Comparison of ENCODE assay signal across 21 mouse cellular contexts in the genomic region with DNA sequence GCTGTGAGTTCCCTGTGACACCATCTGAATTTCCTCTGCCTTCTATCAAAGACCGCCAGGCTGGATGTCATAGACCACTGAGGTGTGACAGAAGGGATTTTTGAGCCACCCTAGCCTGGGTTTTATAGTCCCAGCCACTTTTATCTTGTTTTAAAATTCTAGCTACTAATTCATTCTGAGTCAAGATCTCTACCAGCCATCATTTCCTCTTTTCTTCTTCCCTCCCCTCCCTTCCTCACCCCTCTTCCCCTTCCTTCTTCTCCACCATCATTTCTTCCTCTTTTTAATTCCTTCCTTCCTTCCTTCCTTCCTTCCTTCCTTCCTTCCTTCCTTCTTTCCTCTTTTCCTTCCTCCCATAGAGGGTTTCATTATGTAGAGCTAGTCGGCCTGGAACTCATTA. TPM values are rescaled to one million over a fixed set of nuclear protein-coding genes. Genes with fewer than 3 reads are reported as not detected.
DNase-seq lines count a peak whose midpoint lies in the region; ATAC-seq and TF ChIP-seq lines count a peak whose summit lies in the region.
"Had no signal": no experiment of that assay in that cellular context is flagged by ENCODE, and none has a peak within 500 bp of the region (broad histone marks: within the 10 kb centered on the region; RNA-seq: fewer than 3 reads in every experiment).

No protein-coding gene starts in this region.

- no peaks in the 10 kb centered on the region for H3K9me3 ChIP-seq in hindbrain, embryonic 13.5 days
- H3K9me3 ChIP-seq: embryonic facial prominence, embryonic 15.5 days; forebrain, embryonic 10.5 days had no signal

- peak overlapping the region; percentile 49 for H3K27ac ChIP-seq in bone marrow macrophage, adult 2 months (ENCODE audit: insufficient read depth, low read depth, low read length)
- no peak overlapping the region for H3K27ac ChIP-seq in hindbrain, embryonic 13.5 days
- H3K27ac ChIP-seq: embryonic facial prominence, embryonic 15.5 days; forebrain, embryonic 10.5 days; gastrocnemius, adult 2 months; hindbrain, embryonic 14.5 days had no signal

- peaks cover 10% of the 10 kb centered on the region for H3K4me1 ChIP-seq in bone marrow macrophage, adult 2 months (ENCODE audit: control insufficient read depth, insufficient read depth, low read length)
- no peaks in the 10 kb centered on the region for H3K4me1 ChIP-seq in hindbrain, embryonic 13.5 days (replicated peaks)
- H3K4me1 ChIP-seq: embryonic facial prominence, embryonic 15.5 days; forebrain, embryonic 10.5 days had no signal

- DNase-seq in 416B (ENCODE audit: low read depth): peak; percentile 41
- peak; percentile 27 for DNase-seq in splenic B cell, adult 2 months (ENCODE audit: low read depth, low spot score)
- no peak for DNase-seq in spleen, postnatal 4 days (ENCODE audit: low spot score in 2 of 2)
- DNase-seq in urinary bladder, postnatal 4 days (ENCODE audit: low spot score in 2 of 2): no peak
- DNase-seq: adrenal gland, postnatal 14 days; cerebellum, adult 18-20 months; cerebellum, adult 9-11 months; embryo, embryonic 11 days; gastrocnemius, adult 2 months; gastrocnemius, postnatal 25 days; heart, postnatal 10 days; heart, postnatal 4 days had no signal

- TF ChIP-seq POLR2A in bone marrow macrophage, adult 2 months (IDR thresholded peaks at IDR 0.05; ENCODE audit: borderline replicate concordance, low read depth, low read length): no peak

- no peak overlapping the region for H3K4me3 ChIP-seq in bone marrow macrophage, adult 2 months (ENCODE audit: insufficient read depth, low read length)
- H3K4me3 ChIP-seq in hindbrain, embryonic 13.5 days: no peak overlapping the region
- H3K4me3 ChIP-seq: embryonic facial prominence, embryonic 15.5 days; erythroblast, embryonic 14.5 days; forebrain, embryonic 10.5 days; gastrocnemius, adult 2 months had no signal

- H3K9ac ChIP-seq in hindbrain, embryonic 13.5 days: no peak overlapping the region
- H3K9ac ChIP-seq: embryonic facial prominence, embryonic 15.5 days; hindbrain, embryonic 14.5 days had no signal

- 83% methylated on average over 2 of the region's 2 CpGs for WGBS in hindbrain, embryonic 13.5 days

- no peaks in the 10 kb centered on the region for H3K36me3 ChIP-seq in splenic B cell, adult 2 months (ENCODE audit: control insufficient read depth, insufficient read depth, low read length, poor library complexity, severe bottlenecking)
- no peaks in the 10 kb centered on the region for H3K36me3 ChIP-seq in hindbrain, embryonic 13.5 days
- H3K36me3 ChIP-seq: embryonic facial prominence, embryonic 15.5 days; forebrain, embryonic 10.5 days had no signal

- ATAC-seq in megakaryocyte, adult 5-6 weeks (ENCODE audit: poor library complexity, severe bottlenecking): peak; percentile 57
- no peak for ATAC-seq in hindbrain, embryonic 13.5 days (ENCODE audit: low FRiP score)
- ATAC-seq: forebrain, embryonic 14.5 days had no signal

- no peak overlapping the region for H3K4me2 ChIP-seq in hindbrain, embryonic 13.5 days
- H3K4me2 ChIP-seq: embryonic facial prominence, embryonic 15.5 days; hindbrain, embryonic 14.5 days had no signal

- no peaks in the 10 kb centered on the region for H3K27me3 ChIP-seq in splenic B cell, adult 2 months (ENCODE audit: control insufficient read depth, insufficient read depth, low read length, poor library complexity, severe bottlenecking)
- no peaks in the 10 kb centered on the region for H3K27me3 ChIP-seq in hindbrain, embryonic 13.5 days
- H3K27me3 ChIP-seq: CH12.LX; embryonic facial prominence, embryonic 15.5 days had no signal

- no peak for TF ChIP-seq CTCF in bone marrow macrophage, adult 2 months (IDR thresholded peaks at IDR 0.05; ENCODE audit: low read depth, low read length)

RNA-seq across cellular contexts. Expression of a gene that starts 51.9 kb away (rescaled TPM):
- polyA plus RNA-seq in bone marrow macrophage, adult 2 months (2012; ENCODE audit: insufficient read depth, insufficient read length, missing spikeins): 38.3 and 39.0 TPM in 2 replicates
- 794 and 805 TPM in 2 replicates for total RNA-seq in megakaryocyte, adult 5-6 weeks (2015)
- 673 and 930 TPM in 2 replicates for total RNA-seq in megakaryocyte, adult 5-6 weeks (2017)
- 36.2 and 37.5 TPM in 2 replicates for polyA plus RNA-seq in hindbrain, embryonic 13.5 days (2015; fragmentation: Nextera tagmentation; extraction: Ambion mirVana)

Comparison
In these comparisons a context has a peak if more than half of its experiments do, and no peak if none do; other contexts are left out.
1. DNase-seq: peak in 416B (single experiment) and splenic B cell, adult 2 months (single experiment); none in spleen, postnatal 4 days (0 of 2) and urinary bladder, postnatal 4 days (0 of 2).